Mouse (Mus musculus): ENCODE data around the gene 1700029H14Rik. TPM values are rescaled to one million over a fixed set of nuclear protein-coding genes. Genes with fewer than 3 reads are reported as not detected.

1700029H14Rik gene
- polyA plus RNA-seq, 1 experiment from 2014 or later = not detected

DNA sequence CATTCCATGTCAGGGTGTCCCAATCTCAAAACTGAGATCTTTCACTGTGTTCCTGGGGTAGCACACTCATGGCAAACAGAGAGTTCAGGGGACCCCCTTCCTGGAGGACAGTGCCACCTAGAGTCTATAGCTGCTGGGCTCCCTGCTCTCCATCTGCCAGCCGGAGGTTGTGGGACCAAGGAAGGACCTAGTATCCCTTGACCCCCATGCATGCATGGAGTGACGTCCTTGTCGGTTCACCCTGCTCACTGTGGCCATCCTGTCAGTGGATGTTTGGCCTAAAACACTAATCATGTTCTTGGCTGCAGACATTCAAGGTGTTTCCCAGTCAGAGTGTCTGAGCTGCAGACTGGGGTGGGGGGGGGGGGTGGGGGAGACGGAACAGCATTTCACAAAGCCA is 14.0 kb downstream of the 1700029H14Rik start:
- DNase-seq (ENCODE audit: low read depth, low spot score) = no peak
- POLR2A ChIA-PET = interaction anchor here (1.0 to 1.4 kb wide), 3 partner anchors 11 to 209 kb away, joined by 3 read pairs; partner anchors contain the start of gene Cdc16
- no peaks in the 10 kb centered on the region for H3K27me3 ChIP-seq
- peak; percentile 80 for TF ChIP-seq CTCF (IDR thresholded peaks at IDR 0.05)
- ATAC-seq = no peak
- CTCF ChIA-PET = interaction anchor here (0.6 to 4.4 kb wide), 9 partner anchors 10 to 238 kb away, joined by 3 to 17 read pairs (median 6); partner anchors contain the start of gene Upf3a
- in situ Hi-C loops (cut with MboI; ENCODE audit: low pct_unique_long_range_greater_than_20kb) = loop anchor here (10.0 kb wide), 1 partner anchor 53 kb away; the partner anchor contains the start of gene Gas6

DNA sequence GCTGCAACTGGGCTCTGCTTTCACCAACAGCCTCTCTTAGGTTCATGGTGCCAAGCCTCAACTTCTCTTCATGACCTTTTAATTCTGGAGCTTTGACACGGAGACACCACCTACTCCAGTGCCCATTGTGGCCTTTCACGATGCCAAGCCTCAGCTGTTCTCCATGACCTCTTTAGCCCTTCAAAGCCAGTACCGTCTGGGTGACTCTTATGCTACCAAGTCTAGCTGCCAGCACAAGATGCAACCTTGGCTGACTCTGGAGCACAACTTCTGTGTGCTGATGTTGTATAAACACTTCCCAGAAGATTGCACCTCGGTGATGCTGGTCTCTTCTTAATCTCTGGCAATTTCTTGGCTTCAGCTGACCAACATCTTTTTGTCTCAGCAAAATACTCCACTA is 15.8 kb downstream of the 1700029H14Rik start:
- no peak for ATAC-seq
- in situ Hi-C loops (cut with MboI; ENCODE audit: low pct_unique_long_range_greater_than_20kb) = loop anchor here (10.0 kb wide), 1 partner anchor 52 kb away; the partner anchor contains the start of gene Gas6
- CTCF ChIA-PET = interaction anchor here (1.2 to 4.4 kb wide), 2 partner anchors 9 to 239 kb away, joined by 3 to 17 read pairs; partner anchors contain the start of gene Upf3a
- POLR2A ChIA-PET = no interaction called here
- TF ChIP-seq CTCF (IDR thresholded peaks at IDR 0.05) = no peak
- no peaks in the 10 kb centered on the region for H3K27me3 ChIP-seq
- no peak for DNase-seq (ENCODE audit: low read depth, low spot score)

DNA sequence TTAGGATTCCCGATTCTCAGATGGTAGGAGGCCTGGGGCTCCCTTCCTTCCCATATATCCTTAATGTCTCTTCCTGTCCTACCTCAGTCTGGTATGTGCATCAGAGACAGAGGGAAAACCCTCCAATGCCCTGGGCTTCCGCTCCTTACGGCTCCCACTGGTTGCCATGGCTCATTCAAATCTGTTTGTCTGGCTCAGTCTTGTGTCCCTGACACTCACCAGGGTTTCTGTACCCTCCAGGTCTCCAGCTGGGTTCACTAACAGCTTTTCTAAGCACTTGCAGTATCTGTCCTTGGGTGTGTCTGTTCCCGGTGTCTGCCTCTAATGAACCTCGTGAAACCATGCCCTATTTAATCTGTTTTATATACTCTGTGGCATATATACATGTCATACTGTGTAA is 20.7 kb downstream of the 1700029H14Rik start:
- ATAC-seq (no peak), DNase-seq (ENCODE audit: low read depth, low spot score) (no peak)
- POLR2A ChIA-PET = no interaction called here
- in situ Hi-C loops (cut with MboI; ENCODE audit: low pct_unique_long_range_greater_than_20kb) = loop anchor here (5.0 to 10.0 kb wide), 2 partner anchors 47 to 74 kb away; partner anchors contain the start of gene Gas6
- H3K27me3 ChIP-seq = no peaks in the 10 kb centered on the region
- CTCF ChIA-PET = no interaction called here
- TF ChIP-seq CTCF (IDR thresholded peaks at IDR 0.05) = no peak

DNA sequence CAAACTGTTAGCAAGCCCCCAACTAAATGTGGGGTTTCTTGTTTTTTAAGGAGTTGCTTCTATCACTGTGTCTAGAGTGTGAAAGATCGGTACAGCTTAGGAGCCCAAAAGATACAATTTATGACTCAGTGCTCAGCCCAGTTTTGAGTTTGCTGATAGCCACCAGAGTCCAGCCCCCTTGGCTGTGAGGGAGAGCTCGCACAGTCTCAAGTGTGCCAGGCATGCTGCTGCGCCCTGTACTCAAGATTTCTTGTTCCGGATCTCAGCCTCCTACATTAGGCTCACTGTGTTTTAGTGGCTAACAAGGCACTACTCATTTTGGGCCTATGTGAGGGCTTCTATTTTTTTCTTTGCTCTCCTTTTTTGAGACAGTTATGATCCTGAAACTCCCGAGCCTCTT is 22.1 kb downstream of the 1700029H14Rik start:
- TF ChIP-seq CTCF (IDR thresholded peaks at IDR 0.05) = no peak
- H3K27me3 ChIP-seq = no peaks in the 10 kb centered on the region
- no peak for ATAC-seq
- in situ Hi-C loops (cut with MboI; ENCODE audit: low pct_unique_long_range_greater_than_20kb) = loop anchor here (5.0 to 10.0 kb wide), 2 partner anchors 45 to 73 kb away; partner anchors contain the start of gene Gas6
- DNase-seq (ENCODE audit: low read depth, low spot score) = no peak
- CTCF ChIA-PET = no interaction called here
- POLR2A ChIA-PET = no interaction called here

DNA sequence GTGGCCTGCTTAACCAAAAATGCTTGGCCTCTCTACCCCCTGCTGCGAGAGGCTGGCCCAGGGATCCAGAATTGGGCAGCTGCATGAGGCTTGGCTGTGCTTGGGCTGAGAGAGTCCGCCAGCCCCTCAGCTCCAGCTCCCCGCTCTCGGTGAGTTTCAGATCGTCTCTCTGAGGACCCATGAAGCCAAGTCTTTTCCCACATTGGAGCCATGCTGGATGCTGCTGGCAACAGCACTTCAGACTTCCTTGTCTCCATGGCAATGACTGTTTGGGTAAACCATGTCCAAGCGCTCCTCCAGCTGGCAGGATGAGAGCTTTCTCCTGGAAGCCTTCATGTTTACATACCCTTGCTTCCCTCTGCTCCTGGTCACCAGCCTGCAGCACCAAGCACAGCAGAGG is 23.4 kb downstream of the 1700029H14Rik start:
- no peaks in the 10 kb centered on the region for H3K27me3 ChIP-seq
- POLR2A ChIA-PET = interaction anchor here (0.6 to 0.9 kb wide), 3 partner anchors 10 to 611 kb away, joined by 3 to 8 read pairs (median 3); no protein-coding TSS in a partner anchor
- TF ChIP-seq CTCF (IDR thresholded peaks at IDR 0.05) = no peak
- CTCF ChIA-PET = interaction anchor here (1.2 to 2.7 kb wide), 3 partner anchors 9 to 218 kb away, joined by 3 to 17 read pairs (median 6); no protein-coding TSS in a partner anchor
- no peak for DNase-seq (ENCODE audit: low read depth, low spot score)
- no peak for ATAC-seq
- in situ Hi-C loops (cut with MboI; ENCODE audit: low pct_unique_long_range_greater_than_20kb) = no loop called here

DNA sequence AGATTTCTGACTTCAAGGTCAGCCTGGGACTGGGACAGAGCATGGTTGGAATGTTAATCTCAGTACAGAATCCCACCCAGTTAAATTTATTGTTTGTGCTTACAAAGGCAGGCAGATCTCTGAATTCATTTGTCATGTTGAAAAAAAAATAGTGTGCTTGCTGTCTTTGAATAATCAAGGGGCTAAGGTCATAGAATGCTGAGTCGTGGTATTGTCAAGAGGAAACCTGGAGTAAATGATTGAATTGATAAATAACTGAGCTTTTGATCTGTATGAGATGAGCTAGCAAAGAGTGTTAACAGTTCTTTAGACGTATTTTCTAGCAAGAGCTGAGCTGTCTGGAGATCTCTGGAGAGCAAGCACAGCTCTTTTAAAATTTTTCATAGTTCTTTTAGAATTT is 25.2 kb downstream of the 1700029H14Rik start:
- no peak for ATAC-seq
- no peak for DNase-seq (ENCODE audit: low read depth, low spot score)
- ChIA-PET POLR2A (interaction anchor here (1.3 kb wide), 1 partner anchor 11 kb away, joined by 3 read pairs; no protein-coding TSS in a partner anchor), CTCF (interaction anchor here (2.1 to 2.7 kb wide), 2 partner anchors 11 to 14 kb away, joined by 6 to 17 read pairs; no protein-coding TSS in a partner anchor)
- no peaks in the 10 kb centered on the region for H3K27me3 ChIP-seq
- in situ Hi-C loops (cut with MboI; ENCODE audit: low pct_unique_long_range_greater_than_20kb) = no loop called here
- TF ChIP-seq CTCF (IDR thresholded peaks at IDR 0.05) = no peak

DNA sequence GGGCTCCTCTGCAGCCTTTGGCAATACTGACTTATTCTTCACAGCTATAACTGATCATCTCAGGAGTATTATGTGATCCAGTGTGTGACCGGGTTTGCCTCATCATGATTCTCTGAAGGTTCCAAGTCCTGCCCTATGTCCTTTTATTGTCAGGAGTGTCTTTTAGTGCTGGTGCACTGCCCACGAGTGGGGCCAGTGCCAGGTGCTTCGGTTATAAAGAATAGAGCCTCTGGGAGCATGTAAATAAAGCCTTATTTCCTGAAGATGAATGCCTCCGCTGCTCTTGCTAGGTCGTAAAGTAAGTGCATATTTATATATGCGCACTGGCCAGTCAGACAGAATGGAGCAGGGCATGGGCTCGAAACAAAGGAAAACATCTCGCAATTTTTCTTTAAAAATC is 29.1 kb downstream of the 1700029H14Rik start:
- ChIA-PET CTCF (no interaction called here), POLR2A (no interaction called here)
- no peaks in the 10 kb centered on the region for H3K27me3 ChIP-seq
- no peak for TF ChIP-seq CTCF (IDR thresholded peaks at IDR 0.05)
- ATAC-seq (no peak), DNase-seq (ENCODE audit: low read depth, low spot score) (no peak)
- in situ Hi-C loops (cut with MboI; ENCODE audit: low pct_unique_long_range_greater_than_20kb) = no loop called here

DNA sequence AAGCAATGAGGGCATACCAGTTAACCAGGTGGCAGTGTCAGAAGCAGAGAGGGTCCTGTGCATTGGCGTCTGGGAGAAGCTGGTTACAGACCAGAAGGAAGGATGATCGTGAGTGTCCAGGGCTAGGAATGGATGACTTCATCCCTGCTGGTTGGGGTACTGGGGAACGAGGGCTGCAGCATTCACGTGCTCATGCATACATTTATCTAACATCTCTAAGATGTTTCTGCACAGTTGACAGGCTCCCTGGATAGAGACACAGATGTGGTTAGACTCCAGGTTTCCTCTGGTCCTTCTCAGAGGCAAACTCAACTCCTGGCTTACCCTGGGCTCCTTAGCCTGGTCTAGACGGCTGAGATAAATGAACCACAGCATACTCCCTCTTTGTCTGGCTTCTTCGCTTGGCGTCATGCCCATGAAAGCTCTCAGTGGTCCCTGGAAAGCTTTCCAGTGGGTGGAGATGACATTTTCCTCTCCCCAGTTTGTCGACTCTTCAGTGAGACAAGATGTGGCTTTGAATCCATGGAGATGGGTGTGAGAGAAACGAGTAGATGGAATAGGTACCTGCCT is 30.6 kb downstream of the 1700029H14Rik start:
- POLR2A ChIA-PET = interaction anchor here (0.5 kb wide), 1 partner anchor 34 kb away, joined by 3 read pairs; no protein-coding TSS in a partner anchor
- in situ Hi-C loops (cut with MboI; ENCODE audit: low pct_unique_long_range_greater_than_20kb) = no loop called here
- H3K27me3 ChIP-seq = no peaks in the 10 kb centered on the region
- DNase-seq (ENCODE audit: low read depth, low spot score) (no peak), ATAC-seq (no peak)
- TF ChIP-seq CTCF (IDR thresholded peaks at IDR 0.05) = no peak
- CTCF ChIA-PET = interaction anchor here (1.2 kb wide), 1 partner anchor 118 kb away, joined by 3 read pairs; no protein-coding TSS in a partner anchor

DNA sequence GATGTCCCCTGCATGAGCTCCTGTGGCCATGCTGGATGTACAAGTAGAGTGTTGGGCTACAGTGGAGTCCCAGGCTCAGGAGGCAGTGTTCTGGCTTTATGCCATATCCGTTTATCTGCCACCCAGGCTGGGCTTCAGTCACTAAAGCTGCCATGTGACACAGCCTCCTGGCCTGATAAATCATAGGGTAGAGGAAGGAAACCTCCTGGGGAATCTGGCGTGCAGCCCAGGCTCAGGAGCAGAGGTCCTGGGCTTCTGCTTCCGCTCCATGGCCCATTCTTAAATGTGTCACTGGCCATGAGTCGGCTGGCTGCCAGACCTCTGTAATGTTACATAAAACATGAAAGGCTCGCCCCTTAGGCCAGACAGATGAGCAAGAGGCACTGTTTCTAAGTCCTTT is 31.3 kb downstream of the 1700029H14Rik start:
- in situ Hi-C loops (cut with MboI; ENCODE audit: low pct_unique_long_range_greater_than_20kb) = no loop called here
- ATAC-seq (peak; percentile 85), DNase-seq (ENCODE audit: low read depth, low spot score) (peak; percentile 97)
- TF ChIP-seq CTCF (IDR thresholded peaks at IDR 0.05) = no peak
- no peaks in the 10 kb centered on the region for H3K27me3 ChIP-seq
- ChIA-PET POLR2A (interaction anchor here (0.5 kb wide), 1 partner anchor 33 kb away, joined by 3 read pairs; no protein-coding TSS in a partner anchor), CTCF (interaction anchor here (1.2 to 1.4 kb wide), 2 partner anchors 11 to 118 kb away, joined by 3 read pairs; no protein-coding TSS in a partner anchor)

DNA sequence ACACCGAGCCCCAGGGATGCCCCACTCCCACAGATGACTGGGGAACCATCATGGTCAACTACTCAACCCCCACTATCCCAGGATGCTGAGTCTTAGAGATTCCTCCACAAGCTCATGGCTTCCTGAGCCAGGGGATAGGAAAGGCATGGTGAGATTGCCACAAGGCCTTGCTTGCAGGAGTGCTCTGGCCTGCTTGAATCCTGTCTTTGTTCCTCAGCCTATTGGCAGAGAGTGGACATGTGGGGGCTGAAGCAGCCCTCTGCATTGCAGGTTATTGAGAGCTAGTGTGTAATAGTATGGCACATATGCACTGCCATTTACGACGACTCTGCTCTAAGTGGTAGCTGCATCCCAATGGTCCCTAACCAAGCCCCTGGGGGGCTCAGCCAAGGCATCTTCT is 31.9 kb downstream of the 1700029H14Rik start:
- CTCF ChIA-PET = interaction anchor here (1.4 kb wide), 1 partner anchor 11 kb away, joined by 3 read pairs; no protein-coding TSS in a partner anchor
- no peak for TF ChIP-seq CTCF (IDR thresholded peaks at IDR 0.05)
- in situ Hi-C loops (cut with MboI; ENCODE audit: low pct_unique_long_range_greater_than_20kb) = no loop called here
- POLR2A ChIA-PET = no interaction called here
- no peak for ATAC-seq
- no peaks in the 10 kb centered on the region for H3K27me3 ChIP-seq
- DNase-seq (ENCODE audit: low read depth, low spot score) = no peak

DNA sequence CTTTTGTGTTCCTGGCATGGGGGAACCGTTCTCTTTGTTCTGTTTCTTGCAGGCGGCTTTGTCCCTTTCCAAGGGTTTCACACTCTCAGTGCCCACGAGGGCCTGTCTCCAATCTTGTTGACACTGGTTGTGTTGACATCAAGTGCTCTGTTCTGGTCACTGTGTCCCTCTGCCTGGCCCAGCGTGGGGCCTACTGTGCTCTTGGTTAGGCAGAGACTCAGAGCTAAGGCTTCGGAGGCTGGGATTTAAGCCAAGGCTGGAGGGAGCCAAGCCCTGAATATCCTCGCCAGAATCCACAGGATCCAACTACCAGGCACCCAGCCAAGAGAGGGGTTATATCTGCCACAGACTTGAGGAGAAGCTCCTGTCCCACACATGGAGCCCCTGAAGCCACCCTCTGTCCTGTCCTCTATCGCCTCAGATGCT is 32.4 kb downstream of the 1700029H14Rik start:
- CTCF ChIA-PET = interaction anchor here (1.4 kb wide), 1 partner anchor 10 kb away, joined by 3 read pairs; no protein-coding TSS in a partner anchor
- ATAC-seq (no peak), DNase-seq (ENCODE audit: low read depth, low spot score) (no peak)
- no peak for TF ChIP-seq CTCF (IDR thresholded peaks at IDR 0.05)
- POLR2A ChIA-PET = no interaction called here
- H3K27me3 ChIP-seq = no peaks in the 10 kb centered on the region
- in situ Hi-C loops (cut with MboI; ENCODE audit: low pct_unique_long_range_greater_than_20kb) = no loop called here
